Mouse (Mus musculus): ENCODE results near the gene Acot4.

GRCm38 (mm10) chr12:83988483-83988882 lies 49.7 kb upstream of the Acot4 start:
- no peak for TF ChIP-seq POLR2A (IDR thresholded peaks at IDR 0.05; ENCODE audit: extremely low read depth, insufficient read depth, low read length)
- TF ChIP-seq CTCF (IDR thresholded peaks at IDR 0.05; ENCODE audit: low read depth, low read length), result no peak
